Mouse (Mus musculus): Measurements from ENCODE around the gene Mpg.

The Mpg gene

DNA sequence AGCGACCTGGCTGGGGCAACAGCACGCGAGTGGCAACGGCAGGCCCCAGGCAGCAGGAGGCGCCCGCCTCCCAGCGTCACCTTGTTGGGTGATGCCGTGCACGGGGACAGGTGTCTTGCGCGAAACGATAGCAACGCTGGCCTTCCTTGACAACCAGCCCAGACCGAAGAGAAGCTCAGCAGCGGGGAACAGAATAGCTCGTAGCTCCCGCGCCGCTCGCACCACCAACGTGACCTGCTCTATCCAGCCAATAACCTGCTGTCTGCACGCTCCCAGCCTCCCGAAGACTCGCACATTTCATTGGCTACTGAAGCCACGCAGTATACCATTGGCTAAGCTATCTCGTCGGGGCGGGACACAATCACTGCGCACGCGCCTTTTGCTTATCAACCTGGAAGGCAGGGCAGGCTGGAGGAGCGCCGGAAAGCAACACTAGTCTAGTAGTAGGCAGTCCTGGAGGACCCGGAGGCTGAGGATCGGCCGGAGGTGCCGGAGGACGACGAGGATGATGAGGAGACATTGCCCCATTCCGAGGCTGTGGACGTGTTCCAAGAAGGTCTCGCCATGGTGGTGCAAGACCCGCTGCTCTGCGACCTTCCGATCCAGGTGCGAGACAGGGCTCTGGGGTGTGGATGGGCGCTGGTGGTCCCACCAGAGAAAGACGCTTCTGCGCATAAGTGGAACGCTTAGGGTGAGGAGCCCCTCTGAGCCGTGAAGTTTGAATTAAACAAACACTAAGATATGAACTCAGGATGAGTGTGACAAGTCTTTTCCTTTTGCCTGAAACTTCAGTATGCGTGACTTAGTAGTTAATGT, 21.0 kb upstream of the Mpg start, which contains the start of gene Snrnp25:
Snrnp25 (plus strand) TSS at position 358 of the 816 bp plus-strand sequence.
- DNase-seq = peak; percentile 92

DNA sequence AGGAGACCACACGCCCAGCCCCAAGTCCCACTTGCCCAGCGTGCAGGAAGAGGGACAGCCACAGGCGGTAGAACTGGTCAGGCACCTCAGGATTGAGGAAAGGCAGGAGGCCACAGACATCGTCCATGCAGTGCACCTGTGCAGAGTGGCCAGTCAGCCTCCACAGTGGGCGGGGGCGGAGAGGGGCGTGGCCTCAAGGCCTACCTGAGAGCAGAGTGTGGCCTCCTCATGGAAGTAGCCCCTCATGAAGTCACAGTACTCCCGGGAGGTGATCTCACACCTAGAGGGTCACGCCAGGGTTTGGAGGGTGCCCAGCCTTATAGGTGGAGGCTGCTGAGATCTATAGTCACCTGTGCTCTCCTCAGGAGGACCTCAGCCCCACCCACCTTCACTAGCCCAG, 15.7 kb upstream of the Mpg start:
- no peak for DNase-seq

GRCm38 (mm10) chr11:32215372-32216162, 10.7 kb upstream of the Mpg start:
- DNase-seq = no peak

GRCm38 (mm10) chr11:32216851-32217250, 9.5 kb upstream of the Mpg start:
- no peak for DNase-seq

DNA sequence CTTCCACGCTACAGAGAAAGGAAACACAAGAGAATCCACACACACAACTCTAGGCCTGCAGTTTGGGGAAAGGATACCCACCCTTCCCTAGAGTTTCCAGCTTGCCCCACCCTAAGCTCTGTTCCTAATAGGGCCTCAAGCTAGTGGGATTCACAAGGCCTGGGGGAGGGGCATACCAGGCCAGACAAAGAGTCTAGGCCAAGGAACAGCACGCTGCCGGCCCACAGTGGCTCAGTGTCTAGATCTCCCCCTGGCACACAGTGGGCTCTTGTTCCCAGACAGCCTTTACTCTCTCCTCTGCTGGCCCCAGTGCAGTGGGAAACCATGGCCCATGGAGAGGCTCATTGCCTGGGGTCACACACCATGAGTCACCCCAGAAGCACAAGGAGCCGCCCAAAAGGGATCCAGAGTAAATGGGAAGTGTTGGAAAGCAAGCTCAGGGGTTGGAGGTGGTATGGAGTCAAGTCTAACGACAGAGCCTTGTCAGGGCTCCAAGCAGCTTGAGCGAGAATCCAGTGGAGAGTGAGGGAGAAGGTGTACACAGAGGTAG, 7.7 kb upstream of the Mpg start:
- DNase-seq = no peak

DNA sequence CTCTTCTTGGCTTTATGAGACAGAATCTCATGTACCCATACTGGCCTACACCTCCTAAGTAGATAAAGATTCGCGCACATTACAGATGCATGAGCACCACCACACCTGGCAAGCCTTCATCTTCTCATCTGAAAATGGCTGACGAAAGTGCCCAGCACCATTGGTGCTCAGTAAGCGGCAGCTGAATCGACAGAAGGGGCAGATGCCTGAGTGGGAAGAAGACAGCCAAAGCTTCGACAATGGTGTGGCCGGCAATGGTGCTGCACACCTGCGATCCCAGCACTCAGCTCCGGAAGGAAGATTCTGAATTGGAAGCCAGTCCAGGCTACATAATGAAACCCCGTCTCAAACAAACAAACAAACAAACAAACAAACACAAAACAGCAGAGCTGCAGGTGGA, 7.0 kb upstream of the Mpg start:
- DNase-seq = no peak

DNA sequence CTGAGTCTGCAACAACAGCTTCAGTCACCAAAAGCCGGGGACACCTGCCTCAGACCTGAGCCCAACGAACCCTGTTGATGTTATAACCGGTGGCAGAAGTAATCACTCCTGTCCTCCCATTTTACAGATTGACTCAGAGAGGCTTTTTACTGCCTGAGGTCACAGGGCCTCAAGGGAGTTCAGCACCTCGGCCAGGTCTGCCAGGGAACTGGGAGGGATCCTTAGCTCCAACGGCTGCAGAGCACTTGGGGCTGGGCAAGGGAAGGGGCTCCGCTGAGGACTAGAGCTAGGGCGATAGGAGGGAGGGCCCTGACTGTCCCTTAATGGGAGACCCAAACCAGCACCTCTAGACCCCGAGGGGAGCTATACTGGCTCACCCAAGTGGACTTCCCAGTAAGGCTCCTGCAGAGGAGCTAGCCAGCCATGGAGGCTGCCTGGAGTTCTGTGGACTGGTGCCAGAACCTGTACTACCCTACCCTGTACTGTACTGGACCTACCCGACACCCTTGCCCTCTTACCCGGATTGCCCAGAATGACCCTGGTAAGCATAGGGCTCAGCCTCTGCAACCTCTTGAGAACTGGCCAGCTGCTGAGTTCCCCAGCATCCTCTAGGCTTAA, 5.6 kb upstream of the Mpg start:
- peak; percentile 5 for DNase-seq

- DNase-seq = peak; percentile 6
Measured at GRCm38 (mm10) chr11:32221225-32221950, 4.9 kb upstream of the Mpg start.

DNA sequence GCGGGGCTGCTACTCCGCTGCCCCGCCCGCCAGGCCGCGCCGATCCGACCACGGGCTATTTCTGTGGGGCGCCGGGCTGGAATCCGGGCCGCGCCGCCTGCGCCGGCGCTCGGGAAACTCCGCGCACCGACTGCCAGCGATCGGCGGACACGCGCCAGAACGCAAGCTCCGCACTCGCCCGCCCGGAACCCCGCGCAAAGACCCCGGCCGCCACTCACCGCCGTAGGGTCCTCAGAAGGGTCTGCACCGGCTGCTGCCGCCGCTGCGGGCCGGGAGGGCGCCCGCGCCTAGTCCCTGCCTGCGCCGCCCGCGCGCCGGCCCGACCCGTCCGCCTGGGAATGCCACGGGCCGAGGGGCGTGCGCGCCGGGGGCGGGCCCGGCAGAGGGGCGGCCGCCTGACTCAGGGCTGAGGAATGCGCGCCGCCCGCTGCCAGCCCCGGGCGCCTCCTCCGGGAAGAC, 4.3 kb upstream of the Mpg start, which contains the start of gene Rhbdf1:
Rhbdf1 (minus strand) TSS at position 350 of the 459 bp plus-strand sequence.
- DNase-seq = no peak

GRCm38 (mm10) chr11:32222570-32223194, 3.6 kb upstream of the Mpg start:
- no peak for DNase-seq

GRCm38 (mm10) chr11:32223297-32223967, 2.9 kb upstream of the Mpg start:
- DNase-seq = no peak

DNA sequence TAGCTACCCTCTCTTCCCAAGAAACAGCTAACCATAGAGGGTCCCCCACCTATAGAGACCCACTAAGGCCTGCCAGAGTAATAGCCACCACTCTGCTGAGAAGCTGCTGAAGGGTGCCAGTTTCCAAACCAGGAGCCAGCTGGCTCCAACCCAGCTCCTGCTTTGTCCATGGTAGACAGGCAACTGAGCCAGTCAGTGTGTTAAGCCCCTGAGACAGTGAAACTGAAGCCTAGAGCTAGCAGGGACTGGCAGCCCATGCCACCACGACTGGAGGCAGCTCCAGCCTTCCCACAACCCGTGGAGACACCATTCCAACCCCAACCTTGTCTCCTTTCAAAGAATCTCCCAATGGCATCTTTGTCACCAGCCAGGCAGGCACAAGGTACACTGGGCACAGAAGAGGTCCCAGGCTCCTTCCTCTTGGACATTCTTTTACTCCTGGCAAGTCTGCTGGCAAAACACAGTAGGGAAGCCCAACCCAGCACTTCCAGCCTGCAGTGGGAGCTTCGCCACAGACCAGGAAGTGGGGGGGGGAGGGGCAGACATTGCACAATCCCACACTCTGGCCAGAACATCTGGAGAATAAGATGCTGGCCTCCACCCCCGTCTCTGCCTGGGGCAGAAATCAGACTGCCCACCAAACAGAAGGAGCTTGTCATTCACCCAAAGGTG, 1.7 kb upstream of the Mpg start:
- no peak for DNase-seq

DNA sequence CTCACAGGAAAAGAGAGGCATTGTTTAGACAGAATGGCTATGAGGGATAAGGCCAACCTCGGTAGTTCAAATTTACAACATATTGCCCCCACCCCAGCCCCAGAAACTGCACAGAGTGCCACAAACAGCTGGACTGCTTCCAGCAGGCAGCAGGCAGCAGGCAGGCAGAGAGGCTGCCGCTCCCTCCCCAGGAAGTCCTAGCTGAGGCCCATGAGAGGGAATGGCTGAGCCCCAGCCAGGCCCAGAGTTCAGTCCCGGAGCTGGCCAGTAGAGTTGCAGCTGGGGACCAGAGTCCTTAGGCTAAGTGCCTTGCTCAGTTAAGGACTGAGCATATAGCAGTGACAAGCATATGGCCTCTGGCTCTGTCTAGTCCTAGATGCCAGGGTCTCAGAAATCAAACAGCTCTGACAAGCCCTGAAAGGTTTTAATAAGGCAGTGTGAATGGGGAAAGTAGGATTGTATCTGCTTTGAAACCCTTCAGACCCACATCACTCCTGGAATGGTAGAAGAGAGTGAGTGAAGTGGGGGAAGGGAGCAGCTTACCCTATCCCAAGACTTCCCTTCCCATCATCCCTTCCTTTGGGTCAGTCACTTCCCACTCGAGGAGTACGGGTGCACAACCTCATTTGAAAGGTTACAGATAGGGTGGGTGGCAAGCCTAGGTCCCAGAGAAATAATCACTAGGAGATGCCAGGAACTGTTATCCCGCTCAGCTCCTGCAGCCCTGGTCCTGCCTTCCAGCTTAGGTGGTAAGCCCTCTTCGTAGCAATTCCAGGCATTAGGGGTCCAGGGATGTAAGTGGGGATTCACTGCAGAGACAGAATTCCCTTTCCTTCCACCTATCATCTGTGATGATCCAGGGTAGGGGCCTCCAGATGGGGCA, 842 bp upstream of the Mpg start:
- no peak for DNase-seq

DNA sequence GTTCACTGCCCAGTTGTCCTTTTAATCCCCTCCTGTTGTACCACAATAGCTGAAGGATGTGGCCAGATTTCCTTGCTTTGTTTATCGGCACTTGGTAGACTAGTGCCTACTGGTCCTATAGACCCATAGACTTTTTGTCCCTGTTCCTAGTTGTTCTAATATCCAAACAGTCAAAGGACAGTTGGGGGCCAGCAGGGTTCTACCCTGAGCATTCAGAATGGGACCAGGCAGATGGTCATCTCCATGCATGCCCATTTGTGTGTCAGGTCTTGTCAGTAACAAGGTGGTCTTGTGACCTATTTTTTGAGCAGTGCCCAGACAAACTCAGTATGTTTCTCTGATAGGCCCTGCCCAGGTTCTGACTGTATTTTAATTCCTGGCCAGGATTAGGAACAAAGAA, 736 bp downstream of the Mpg start:
- DNase-seq = no peak

DNA sequence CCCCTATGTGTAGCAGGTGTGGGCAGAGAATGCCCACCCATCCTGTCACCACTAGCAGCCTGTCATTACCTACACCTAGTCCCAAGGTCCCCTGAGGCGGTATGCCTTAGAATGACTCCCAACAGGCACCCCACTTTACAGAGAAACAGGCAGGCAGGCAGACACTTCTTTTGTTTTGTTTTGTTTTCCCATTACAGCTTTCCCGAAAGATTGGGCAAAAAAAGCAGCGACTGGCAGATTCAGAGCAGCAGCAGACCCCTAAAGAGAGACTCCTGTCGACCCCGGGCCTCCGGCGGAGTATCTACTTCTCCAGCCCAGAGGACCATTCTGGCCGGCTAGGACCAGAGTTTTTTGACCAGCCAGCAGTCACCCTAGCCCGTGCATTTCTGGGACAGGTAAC, 1.2 kb downstream of the Mpg start:
- no peak for DNase-seq

DNA sequence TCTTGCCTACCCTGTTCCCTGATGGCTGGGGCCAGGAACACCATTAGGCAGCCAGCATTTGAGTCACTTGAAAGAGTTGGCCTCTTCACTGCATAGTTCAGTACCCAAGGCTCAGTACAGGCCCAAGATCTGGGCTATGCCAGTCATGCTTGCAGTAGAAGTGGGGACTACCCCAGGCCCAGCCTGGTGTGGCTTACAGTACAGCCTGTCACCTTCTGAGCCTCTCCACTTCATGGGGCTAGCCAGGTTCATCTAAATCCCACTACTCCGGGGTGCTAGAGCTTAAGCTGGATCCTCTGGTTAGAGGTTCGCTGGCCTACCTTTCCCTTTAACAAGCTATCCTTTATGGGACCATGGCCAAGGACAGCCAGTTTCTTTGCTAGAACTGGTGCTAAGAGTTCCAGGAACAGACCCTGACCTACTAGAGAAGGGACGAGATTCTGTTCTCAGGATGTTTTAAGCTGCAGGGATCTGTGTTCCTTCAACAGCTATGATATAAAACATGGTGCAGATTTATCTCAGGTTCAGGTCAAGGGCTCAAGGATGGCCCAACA, 2.1 kb downstream of the Mpg start:
- no peak for DNase-seq

- no peak for DNase-seq
Measured at GRCm38 (mm10) chr11:32230220-32230619, 3.9 kb downstream of the Mpg start.

- no peak for DNase-seq
Measured at GRCm38 (mm10) chr11:32231125-32231524, 4.8 kb downstream of the Mpg start.

DNA sequence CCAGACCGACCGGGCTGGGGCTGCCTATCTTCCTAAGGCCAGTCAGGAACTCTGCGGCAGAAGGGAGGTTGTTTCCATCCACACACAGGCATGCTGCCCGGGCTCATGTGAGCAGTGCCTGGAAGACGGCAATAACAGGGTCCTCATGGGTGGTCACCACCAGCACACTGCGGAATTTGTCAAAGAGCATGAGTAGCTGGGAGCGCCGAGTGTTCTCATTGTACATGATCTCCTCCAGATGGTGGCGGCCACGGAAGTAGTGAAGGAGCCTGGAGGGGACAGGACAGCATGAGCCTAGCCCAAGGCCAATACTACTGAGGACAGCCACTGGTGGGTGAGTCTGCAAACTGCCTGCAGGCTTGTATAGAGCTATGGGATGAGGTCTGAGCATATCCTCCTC, 6.5 kb downstream of the Mpg start:
- no peak for DNase-seq
